23 mouse cellular contexts compared by ENCODE assay signal in genomic region chr10:53881310-53881709, GRCm38 (mm10).
DNase-seq lines count a peak whose midpoint lies in the region; ATAC-seq and TF ChIP-seq lines count a peak whose summit lies in the region.
"Had no signal": no experiment of that assay in that cellular context is flagged by ENCODE, and none has a peak within 500 bp of the region (broad histone marks: within the 10 kb centered on the region; RNA-seq: fewer than 3 reads in every experiment).

No protein-coding gene starts in this region.

- no peak overlapping the region for H3K27ac ChIP-seq in liver, adult 2 months (replicated peaks; ENCODE audit: insufficient read depth, low read depth, low read length)
- H3K27ac ChIP-seq in liver, embryonic 11.5 days (ENCODE audit: low read depth, low read length): no peak overlapping the region
- H3K27ac ChIP-seq in macrophage: 0 out of 2 replicates have a peak overlapping the region, but pooled peaks have one; percentile 4
- no peak overlapping the region for H3K27ac ChIP-seq in intestine, postnatal 0 days (ENCODE audit: low read depth, low read length)
- H3K27ac ChIP-seq: embryonic facial prominence, embryonic 10.5 days; embryonic facial prominence, embryonic 13.5 days; forebrain, embryonic 12.5 days; forebrain, embryonic 15.5 days; heart, adult 2 months; hindbrain, embryonic 12.5 days; hindbrain, embryonic 15.5 days had no signal

- TF ChIP-seq CTCF in liver, adult 2 months (IDR thresholded peaks at IDR 0.05; ENCODE audit: low read depth, low read length): no peak
- TF ChIP-seq CTCF in intestine, postnatal 0 days (IDR thresholded peaks at IDR 0.05; ENCODE audit: low read depth): no peak

- H3K79me2 ChIP-seq in liver, adult 2 months (ENCODE audit: control insufficient read depth, insufficient read depth, low read length): no peaks in the 10 kb centered on the region
- H3K79me2 ChIP-seq in macrophage (ENCODE audit: inconsistent target): no peaks in the 10 kb centered on the region

- H3K4me2 ChIP-seq in liver, embryonic 11.5 days: no peak overlapping the region
- no peak overlapping the region for H3K4me2 ChIP-seq in intestine, postnatal 0 days (replicated peaks; ENCODE audit: low read depth)
- H3K4me2 ChIP-seq: embryonic facial prominence, embryonic 13.5 days; forebrain, embryonic 12.5 days; forebrain, embryonic 15.5 days; heart, embryonic 11.5 days; hindbrain, embryonic 12.5 days; hindbrain, embryonic 15.5 days had no signal

- H3K36me3 ChIP-seq in liver, adult 2 months (ENCODE audit: control insufficient read depth, insufficient read depth, low read length): no peaks in the 10 kb centered on the region
- no peaks in the 10 kb centered on the region for H3K36me3 ChIP-seq in liver, embryonic 11.5 days (ENCODE audit: control insufficient read depth, insufficient read depth, low read length)
- H3K36me3 ChIP-seq in macrophage (ENCODE audit: inconsistent target): no peaks in the 10 kb centered on the region
- no peaks in the 10 kb centered on the region for H3K36me3 ChIP-seq in intestine, postnatal 0 days (ENCODE audit: control insufficient read depth, insufficient read depth)
- H3K36me3 ChIP-seq: embryonic facial prominence, embryonic 10.5 days; embryonic facial prominence, embryonic 13.5 days; forebrain, embryonic 12.5 days; forebrain, embryonic 15.5 days; hindbrain, embryonic 12.5 days; hindbrain, embryonic 15.5 days had no signal

- peak; percentile 8 for DNase-seq in liver, adult 2 months (ENCODE audit: extremely low read depth, low read depth, low spot score)
- no peak for DNase-seq in liver, embryonic 11.5 days (ENCODE audit: low spot score)
- no peak for DNase-seq in thymus, postnatal 0 days (ENCODE audit: low spot score)
- DNase-seq: adrenal gland, adult 2 months; adrenal gland, postnatal 14 days; cerebellum, adult 18-20 months; cerebellum, adult 9-10 months; cerebellum, postnatal 14 days; embryo, embryonic 11 days; gastrocnemius, postnatal 25 days; heart, adult 2 months had no signal

- ATAC-seq in liver, embryonic 11.5 days (replicated peaks; ENCODE audit: low FRiP score): no peak
- ATAC-seq in monocyte, adult 5-6 weeks (replicated peaks; ENCODE audit: insufficient number of reproducible peaks, low FRiP score, low TSS enrichment, poor library complexity, severe bottlenecking): 0 out of 2 replicates have a peak, but pooled peaks have one; percentile 42
- ATAC-seq in intestine, postnatal 0 days: no peak
- ATAC-seq in CD4-positive, CD25-positive, alpha-beta regulatory T cell, adult 4 months: no peak
- ATAC-seq: forebrain, embryonic 15.5 days had no signal

- H3K9me3 ChIP-seq in liver, embryonic 11.5 days (ENCODE audit: control insufficient read depth, low read length): no peaks in the 10 kb centered on the region
- H3K9me3 ChIP-seq in intestine, postnatal 0 days (ENCODE audit: control insufficient read depth): no peaks in the 10 kb centered on the region
- H3K9me3 ChIP-seq: embryonic facial prominence, embryonic 10.5 days; embryonic facial prominence, embryonic 13.5 days; forebrain, embryonic 12.5 days; forebrain, embryonic 15.5 days; hindbrain, embryonic 12.5 days; hindbrain, embryonic 15.5 days had no signal

- no peak for TF ChIP-seq POLR2A in liver, adult 2 months (IDR thresholded peaks at IDR 0.05; ENCODE audit: extremely low read depth, insufficient read depth, low read length)

- H3K4me3 ChIP-seq in liver, adult 2 months (ENCODE audit: insufficient read depth, low read depth, low read length): no peak overlapping the region
- H3K4me3 ChIP-seq in liver, embryonic 11.5 days (ENCODE audit: low read depth, low read length): no peak overlapping the region
- no peak overlapping the region for H3K4me3 ChIP-seq in macrophage (ENCODE audit: inconsistent target)
- H3K4me3 ChIP-seq in intestine, postnatal 0 days (ENCODE audit: low read depth, low read length): no peak overlapping the region
- H3K4me3 ChIP-seq: embryonic facial prominence, embryonic 10.5 days; embryonic facial prominence, embryonic 13.5 days; erythroblast, embryonic 14.5 days; forebrain, embryonic 12.5 days; forebrain, embryonic 15.5 days; heart, adult 2 months; hindbrain, embryonic 12.5 days; hindbrain, embryonic 15.5 days had no signal

- no peaks in the 10 kb centered on the region for H3K27me3 ChIP-seq in liver, adult 2 months (ENCODE audit: control insufficient read depth, insufficient read depth, low read length)
- no peaks in the 10 kb centered on the region for H3K27me3 ChIP-seq in liver, embryonic 11.5 days (replicated peaks; ENCODE audit: control insufficient read depth, insufficient read depth, low read length)
- no peaks in the 10 kb centered on the region for H3K27me3 ChIP-seq in intestine, postnatal 0 days (replicated peaks; ENCODE audit: control insufficient read depth, insufficient read depth, low read length)
- H3K27me3 ChIP-seq: embryonic facial prominence, embryonic 13.5 days; forebrain, embryonic 12.5 days; forebrain, embryonic 15.5 days; hindbrain, embryonic 12.5 days; hindbrain, embryonic 15.5 days had no signal

- H3K4me1 ChIP-seq in liver, adult 2 months (ENCODE audit: control insufficient read depth, insufficient read depth, low read length): no peaks in the 10 kb centered on the region
- no peaks in the 10 kb centered on the region for H3K4me1 ChIP-seq in liver, embryonic 11.5 days (replicated peaks; ENCODE audit: control insufficient read depth, insufficient read depth, low read length)
- no peaks in the 10 kb centered on the region for H3K4me1 ChIP-seq in intestine, postnatal 0 days (replicated peaks; ENCODE audit: control insufficient read depth, insufficient read depth, low read length)
- H3K4me1 ChIP-seq: embryonic facial prominence, embryonic 10.5 days; embryonic facial prominence, embryonic 13.5 days; forebrain, embryonic 12.5 days; forebrain, embryonic 15.5 days; hindbrain, embryonic 12.5 days; hindbrain, embryonic 15.5 days had no signal

- no peak overlapping the region for H3K9ac ChIP-seq in liver, adult 2 months (ENCODE audit: low read depth, low read length)
- H3K9ac ChIP-seq in liver, embryonic 11.5 days (ENCODE audit: low read depth, low read length): no peak overlapping the region
- no peak overlapping the region for H3K9ac ChIP-seq in intestine, postnatal 0 days (ENCODE audit: low read depth, low read length)
- H3K9ac ChIP-seq: embryonic facial prominence, embryonic 13.5 days; forebrain, embryonic 12.5 days; forebrain, embryonic 15.5 days; hindbrain, embryonic 12.5 days; hindbrain, embryonic 15.5 days had no signal
